Mouse (Mus musculus) stomach, embryonic 16.5 days (tissue): ENCODE measurements around the gene Galnt3. TPM values are rescaled to one million over a fixed set of nuclear protein-coding genes. Genes with fewer than 3 reads are reported as not detected.
A peak's percentile ranks its signal among the peaks of the same experiment; 100 is the strongest.

Experiments used
- ATAC-seq: fragments of 200-750 bp; cut with Nextera tagmentation; 2 replicates; pipeline ENCODE4 v1.8.0; 2017; ENCODE audit warnings: moderate number of reproducible peaks, moderate TSS enrichment; ENCODE audit not compliant: insufficient read depth, low FRiP score
- H3K27ac ChIP-seq: fragments of 300-500 bp; sonication (generic); 2 replicates; pipeline ENCODE4 v1.5.1; 2014; ENCODE audit warnings: low read length
- H3K27me3 ChIP-seq: fragments of 300-500 bp; sonication (generic); 2 replicates; pipeline ENCODE4 v1.6.1; 2014; ENCODE audit warnings: low read length, control low read depth, mixed read lengths; ENCODE audit not compliant: control insufficient read depth, insufficient read depth
- H3K36me3 ChIP-seq: fragments of 300-500 bp; sonication (generic); 2 replicates; pipeline ENCODE4 v1.6.1; 2014; ENCODE audit warnings: low read length; ENCODE audit not compliant: control insufficient read depth, insufficient read depth
- H3K4me1 ChIP-seq: fragments of 300-500 bp; sonication (generic); 2 replicates; pipeline ENCODE4 v1.6.1; 2014; ENCODE audit warnings: low read length, control low read depth, mixed read lengths; ENCODE audit not compliant: control insufficient read depth, insufficient read depth
- H3K4me2 ChIP-seq: fragments of 300-500 bp; sonication (generic); 2 replicates; pipeline ENCODE4 v1.6.1; 2014; ENCODE audit warnings: low read depth, low read length, mixed read lengths
- H3K4me3 ChIP-seq: fragments of 300-500 bp; sonication (generic); replicated peaks from 2 replicates; pipeline ENCODE4 v1.5.1; 2014; ENCODE audit warnings: mild to moderate bottlenecking, low read length
- H3K9ac ChIP-seq: fragments of 300-500 bp; sonication (generic); 2 replicates; pipeline ENCODE4 v1.6.1; 2014; ENCODE audit warnings: low read length
- H3K9me3 ChIP-seq: fragments of 300-500 bp; sonication (generic); replicated peaks from 2 replicates; pipeline ENCODE4 v1.6.1; 2016; ENCODE audit warnings: low read length, control low read depth; ENCODE audit not compliant: control insufficient read depth
- WGBS: fragments of 180-500 bp; shearing (Covaris S2); extraction: QIAGEN DNeasy Blood & Tissue Kit; methylation state at CpG from one replicate; pipeline ENCODE4 v1.1.7; 2014; 5-methylcytosine and 5-hydroxymethylcytosine counted together
- polyA plus RNA-seq: library from polyadenylated mRNA; unstranded; fragments of >200 nt; fragmentation: Nextera tagmentation; extraction: Ambion mirVana; gene quantifications from 2 replicates; pipeline ENCODE4 v1.2.1, GENCODE M21; 2015

The Galnt3 gene
- polyA plus RNA-seq, 1 experiment from 2014 or later = 10.2 TPM

GRCm38 (mm10) chr2:66146473-66146872, 21.7 kb upstream of the Galnt3 start:
- Histone ChIP-seq H3K27ac (no peak overlapping the region), H3K9me3 (no peaks in the 10 kb centered on the region), H3K4me1 (0 out of 2 replicates have a peak, but pooled peaks cover 2% of the 10 kb centered on the region), H3K4me3 (no peak overlapping the region), H3K27me3 (no peaks in the 10 kb centered on the region), H3K9ac (no peak overlapping the region), H3K36me3 (no peaks in the 10 kb centered on the region), H3K4me2 (no peak overlapping the region)
- WGBS = 59% methylated on average over 4 of the region's 4 CpGs
- no peak for ATAC-seq

GRCm38 (mm10) chr2:66144770-66145169, 20.0 kb upstream of the Galnt3 start:
- 0 out of 2 replicates have a peak, but pooled peaks cover 2% of the 10 kb centered on the region for H3K4me1 ChIP-seq
- H3K36me3 ChIP-seq = no peaks in the 10 kb centered on the region
- WGBS = 7% methylated on average over 5 of the region's 5 CpGs
- H3K4me3 ChIP-seq = no peak overlapping the region
- H3K27me3 ChIP-seq = no peaks in the 10 kb centered on the region
- H3K27ac ChIP-seq = no peak overlapping the region
- no peaks in the 10 kb centered on the region for H3K9me3 ChIP-seq
- H3K4me2 ChIP-seq = no peak overlapping the region
- ATAC-seq = peak; percentile 64; the same call in 1 of the 2 replicates
- H3K9ac ChIP-seq = no peak overlapping the region

DNA sequence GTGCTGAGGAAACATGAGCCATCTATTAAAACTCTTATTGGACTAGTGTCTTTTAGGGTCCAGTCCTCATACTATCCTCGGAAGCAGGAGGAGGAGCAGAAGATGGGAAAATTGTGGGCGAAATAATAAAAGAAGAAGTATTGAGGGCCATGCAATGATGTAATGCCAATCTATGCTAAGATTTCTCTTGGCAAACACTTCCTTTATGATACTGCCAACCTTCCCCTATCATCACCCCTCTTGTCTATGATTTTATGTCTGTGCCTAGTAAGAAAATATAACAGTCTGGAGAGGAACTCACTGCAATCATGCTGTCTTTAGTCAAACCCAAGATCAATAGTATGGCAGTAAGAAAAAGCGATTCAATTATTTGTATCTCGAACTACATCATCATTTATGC, 18.5 kb upstream of the Galnt3 start:
- ATAC-seq = no peak
- H3K4me1 ChIP-seq = 0 out of 2 replicates have a peak, but pooled peaks cover 2% of the 10 kb centered on the region
- no peak overlapping the region for H3K4me2 ChIP-seq
- no peaks in the 10 kb centered on the region for H3K9me3 ChIP-seq
- H3K27ac ChIP-seq = no peak overlapping the region
- WGBS = 88% methylated on average over 4 of the region's 4 CpGs
- H3K4me3 ChIP-seq = no peak overlapping the region
- no peaks in the 10 kb centered on the region for H3K27me3 ChIP-seq
- no peak overlapping the region for H3K9ac ChIP-seq
- H3K36me3 ChIP-seq = no peaks in the 10 kb centered on the region

GRCm38 (mm10) chr2:66142711-66143110, 17.9 kb upstream of the Galnt3 start:
- Histone ChIP-seq H3K4me2 (no peak overlapping the region), H3K9ac (no peak overlapping the region), H3K4me3 (no peak overlapping the region), H3K27me3 (no peaks in the 10 kb centered on the region), H3K27ac (no peak overlapping the region), H3K36me3 (no peaks in the 10 kb centered on the region), H3K9me3 (no peaks in the 10 kb centered on the region), H3K4me1 (0 out of 2 replicates have a peak, but pooled peaks cover 2% of the 10 kb centered on the region)
- 66% methylated on average over 2 of the region's 2 CpGs for WGBS
- ATAC-seq = no peak

- Histone ChIP-seq H3K36me3 (no peaks in the 10 kb centered on the region), H3K27me3 (no peaks in the 10 kb centered on the region), H3K27ac (no peak overlapping the region), H3K4me3 (no peak overlapping the region), H3K9ac (no peak overlapping the region), H3K4me1 (0 out of 2 replicates have a peak, but pooled peaks cover 2% of the 10 kb centered on the region), H3K4me2 (no peak overlapping the region), H3K9me3 (no peaks in the 10 kb centered on the region)
- ATAC-seq = no peak
- 88% methylated on average over 2 of the region's 2 CpGs for WGBS
These were observed 17.5 kb upstream of the Galnt3 start for GRCm38 (mm10) chr2:66142268-66142667.

DNA sequence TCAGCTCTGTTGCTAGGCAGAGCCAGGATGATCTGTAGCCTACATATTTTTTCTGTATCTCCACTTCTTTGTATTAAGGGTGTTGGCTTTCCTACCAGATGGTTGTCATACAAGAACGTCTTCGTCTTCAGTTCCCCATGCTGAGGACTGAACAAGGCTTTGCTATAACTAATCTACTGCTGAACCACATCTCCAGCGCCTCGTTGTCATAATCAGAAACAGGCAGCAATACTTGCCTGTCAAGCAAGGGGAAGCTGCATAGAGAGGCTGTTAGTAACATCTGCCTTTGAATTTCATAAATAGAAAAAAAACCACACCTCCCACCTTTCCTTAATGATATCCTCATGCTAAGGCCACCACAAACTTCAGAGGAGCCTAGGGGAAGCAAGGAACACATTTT, 15.5 kb upstream of the Galnt3 start:
- Histone ChIP-seq H3K36me3 (no peaks in the 10 kb centered on the region), H3K27ac (no peak overlapping the region), H3K27me3 (no peaks in the 10 kb centered on the region), H3K4me2 (no peak overlapping the region), H3K9me3 (no peaks in the 10 kb centered on the region), H3K4me1 (0 out of 2 replicates have a peak, but pooled peaks cover 2% of the 10 kb centered on the region), H3K9ac (no peak overlapping the region), H3K4me3 (no peak overlapping the region)
- ATAC-seq = no peak
- WGBS = 73% methylated on average over 4 of the region's 4 CpGs

DNA sequence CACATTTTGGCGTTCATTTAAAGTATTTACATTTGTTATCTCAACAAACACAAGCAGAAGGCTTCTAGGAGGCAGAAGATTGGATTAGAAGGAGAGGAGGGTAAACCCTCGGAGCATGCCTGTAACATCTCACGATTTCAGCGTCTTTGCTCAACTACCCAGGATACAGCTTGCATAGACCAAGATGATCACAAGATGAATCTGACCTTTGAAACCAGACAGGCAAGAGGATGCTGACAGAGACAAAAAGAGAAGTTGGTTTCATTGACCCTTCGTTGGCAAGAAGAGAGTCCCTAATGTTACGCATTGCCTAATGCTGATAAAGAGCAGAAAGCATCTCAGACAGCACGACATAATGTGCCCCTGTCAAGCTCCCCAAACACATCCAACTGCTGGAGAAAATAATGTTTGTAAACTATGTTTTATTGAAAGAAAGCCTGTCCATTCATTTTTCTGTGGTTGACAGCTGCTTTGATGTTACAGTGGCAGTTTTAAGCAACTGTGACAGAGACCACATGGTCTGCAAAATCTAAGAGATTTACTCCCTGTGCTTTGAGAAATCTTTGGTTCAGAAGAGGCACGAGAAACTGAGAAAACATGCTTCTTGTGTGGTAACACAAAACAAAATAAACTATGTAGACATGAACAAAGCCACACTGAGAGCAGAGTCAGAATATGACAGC, 7.2 kb upstream of the Galnt3 start:
- Histone ChIP-seq H3K4me2 (no peak overlapping the region), H3K27ac (no peak overlapping the region)
- ATAC-seq = peak; percentile 17; the same call in 1 of the 2 replicates

GRCm38 (mm10) chr2:66128941-66129340, 4.1 kb upstream of the Galnt3 start:
- Histone ChIP-seq H3K27me3 (no peaks in the 10 kb centered on the region), H3K4me3 (no peak overlapping the region), H3K4me1 (no peaks in the 10 kb centered on the region), H3K4me2 (no peak overlapping the region), H3K27ac (no peak overlapping the region), H3K9ac (no peak overlapping the region), H3K9me3 (no peaks in the 10 kb centered on the region), H3K36me3 (no peaks in the 10 kb centered on the region)
- no peak for ATAC-seq
- 76% methylated on average over 2 of the region's 2 CpGs for WGBS

More for the DNA sequence above, 7.2 kb upstream of the Galnt3 start:
- Histone ChIP-seq H3K4me3 (no peak overlapping the region), H3K9ac (no peak overlapping the region), H3K27me3 (no peaks in the 10 kb centered on the region), H3K36me3 (no peaks in the 10 kb centered on the region), H3K9me3 (no peaks in the 10 kb centered on the region), H3K4me1 (no peaks in the 10 kb centered on the region)
- WGBS = 26% methylated on average over 8 of the region's 8 CpGs

DNA sequence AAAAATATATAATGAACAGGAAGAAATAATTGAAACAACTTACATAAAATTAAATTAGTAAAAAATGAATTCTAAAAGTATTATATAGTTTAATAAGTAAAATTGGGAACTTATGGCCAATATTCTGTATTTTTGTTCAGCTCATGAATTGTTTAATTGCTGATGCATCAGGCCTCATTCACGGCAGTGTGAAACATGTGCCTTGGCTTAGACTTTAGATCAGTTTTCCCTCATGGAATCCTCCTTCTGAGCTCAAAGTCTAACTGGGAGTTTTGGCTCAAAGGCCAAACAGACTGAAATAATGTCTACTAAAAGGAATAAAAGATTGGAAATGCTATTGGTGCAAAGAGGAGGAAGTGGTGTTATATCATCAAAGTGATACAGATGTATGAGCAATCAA, 2.7 kb upstream of the Galnt3 start:
- Histone ChIP-seq H3K9me3 (no peaks in the 10 kb centered on the region), H3K9ac (no peak overlapping the region), H3K4me3 (no peak overlapping the region), H3K4me1 (0 out of 2 replicates have a peak, but pooled peaks cover 3% of the 10 kb centered on the region), H3K4me2 (no peak overlapping the region), H3K27ac (no peak overlapping the region), H3K27me3 (no peaks in the 10 kb centered on the region), H3K36me3 (no peaks in the 10 kb centered on the region)
- WGBS = 91% methylated on average over 1 of the region's 1 CpGs
- ATAC-seq = no peak
